Mouse (Mus musculus) 3T3-L1 (cell line): ENCODE results near the gene Chchd6.

Experiments
- DNase-seq: peaks from one replicate; pipeline ENCODE4 v3.0.0-alpha.2; 2015; ENCODE audit warnings: low read depth, low spot score

Chchd6 gene

DNA sequence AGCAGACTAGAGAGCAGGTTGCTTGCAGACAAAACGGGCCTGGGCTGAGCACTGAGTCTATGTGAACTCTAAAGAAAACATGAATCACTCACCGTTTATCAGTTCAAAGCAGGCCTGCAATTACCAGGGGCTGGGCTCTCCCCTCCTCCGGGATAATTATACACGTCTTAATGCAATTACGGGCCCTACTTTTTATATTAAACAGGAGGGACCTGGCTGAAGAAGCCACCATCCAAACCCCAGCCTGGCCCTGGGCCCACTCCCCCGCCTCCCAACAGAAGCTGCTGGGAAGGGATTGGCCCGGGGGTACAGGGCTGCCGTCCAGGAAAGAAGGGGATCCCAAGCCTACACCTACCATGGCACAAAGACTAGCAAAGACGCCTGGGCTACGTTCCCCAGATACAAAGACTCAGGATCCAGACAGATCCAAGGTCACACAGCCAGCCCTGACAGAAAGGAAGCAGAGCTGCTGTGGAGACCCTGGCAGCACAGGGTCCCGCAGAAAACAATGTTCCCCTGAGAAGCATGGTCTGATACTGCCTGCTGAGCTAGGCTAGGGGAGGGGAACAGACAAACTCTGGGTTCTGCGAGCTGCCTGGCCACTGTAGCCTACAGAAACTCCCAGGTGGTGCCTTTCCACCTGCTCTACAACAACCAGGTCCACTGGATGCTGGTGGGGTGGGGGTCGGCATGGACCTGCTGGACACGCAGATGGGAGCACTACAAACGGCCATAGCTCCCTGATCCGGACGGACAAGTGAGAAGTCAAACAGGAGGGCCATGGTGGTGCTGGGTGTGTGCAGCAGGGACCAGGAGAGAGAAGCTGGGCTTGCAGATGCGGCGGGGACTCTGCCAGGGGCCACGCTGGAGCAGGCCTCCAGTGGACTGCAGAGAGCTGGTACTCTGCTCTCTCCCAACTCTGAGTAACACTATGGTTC is 235.4 kb downstream of the Chchd6 start:
- no peak for DNase-seq

DNA sequence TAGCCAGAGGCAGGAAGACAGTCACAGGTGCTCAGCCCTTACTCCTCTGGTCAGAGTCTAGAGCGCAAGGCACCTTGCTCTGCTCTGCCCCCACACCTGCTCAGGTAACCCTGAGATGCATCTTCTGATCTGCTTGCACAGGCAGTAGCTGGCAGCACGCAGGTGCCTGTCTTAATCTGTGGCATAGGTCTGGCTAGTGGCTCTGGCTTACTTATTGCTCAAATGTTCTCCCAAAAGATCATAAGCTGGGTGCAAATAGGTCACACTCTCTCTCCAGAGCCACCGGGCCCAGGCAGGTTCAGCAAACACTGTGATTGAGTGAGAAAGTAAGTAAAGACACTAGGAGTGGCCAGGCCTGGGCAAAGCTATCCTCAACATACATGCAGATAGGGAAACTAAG is 236.3 kb downstream of the Chchd6 start:
- DNase-seq: no peak

DNA sequence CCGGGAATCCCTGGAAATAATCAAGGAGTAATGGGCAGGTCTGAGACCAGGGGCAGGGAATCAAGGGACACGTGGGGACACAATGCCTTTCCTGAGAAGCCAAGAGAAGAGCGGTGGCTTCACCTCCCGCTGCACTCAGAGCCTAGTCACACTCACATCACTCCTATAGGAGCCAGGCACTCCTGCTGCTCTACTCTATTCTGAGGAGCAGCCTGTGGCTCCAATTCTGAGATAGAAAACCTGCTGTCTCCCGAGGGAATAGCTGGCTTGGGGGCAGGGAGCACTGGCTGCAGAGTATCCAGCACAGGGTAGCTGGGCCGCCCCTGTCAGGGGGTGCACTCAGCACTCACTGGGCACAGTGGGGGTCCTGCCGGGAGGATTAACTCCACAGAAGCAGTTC is 239.8 kb downstream of the Chchd6 start:
- DNase-seq: no peak

DNA sequence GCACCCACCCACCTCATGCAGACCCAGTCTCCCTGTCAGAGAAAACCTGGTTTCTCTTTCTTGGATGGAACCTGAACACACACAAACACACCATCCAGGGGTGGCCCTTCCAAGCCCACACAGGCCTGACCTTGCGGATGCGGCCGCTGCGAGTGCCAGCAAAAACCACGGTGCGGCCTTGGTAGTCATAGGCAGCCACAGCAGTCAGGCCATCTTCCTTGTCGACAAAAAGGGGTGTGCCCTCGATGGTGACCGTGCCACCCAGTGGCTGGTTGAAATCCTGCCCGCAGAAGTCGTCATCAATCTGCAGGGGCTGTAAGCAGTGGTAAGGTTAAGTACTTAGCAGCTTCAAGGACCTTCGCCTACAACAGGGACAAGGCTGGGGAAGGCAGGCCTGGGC is 240.7 kb downstream of the Chchd6 start:
- peak; percentile 22 for DNase-seq

DNA sequence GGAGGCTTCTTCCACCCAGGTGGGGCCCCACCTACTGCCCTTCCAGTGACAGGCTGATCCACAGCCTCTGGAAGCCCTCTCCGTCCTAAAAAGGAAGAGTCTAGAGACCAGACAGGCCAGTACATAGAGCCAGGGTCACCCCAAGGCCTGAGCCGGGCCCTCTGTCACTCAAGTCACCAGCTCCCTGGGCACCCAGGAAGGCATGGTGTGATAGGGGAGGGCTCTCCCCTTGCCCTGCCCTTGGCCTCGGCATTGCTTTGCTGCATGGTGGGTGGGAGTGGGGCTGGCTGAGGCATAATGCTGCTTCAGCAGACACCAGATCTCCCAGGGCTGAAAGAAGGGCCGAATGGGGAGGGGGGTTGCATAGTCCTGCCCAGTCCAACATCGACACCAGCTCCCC is 241.4 kb downstream of the Chchd6 start:
- no peak for DNase-seq

DNA sequence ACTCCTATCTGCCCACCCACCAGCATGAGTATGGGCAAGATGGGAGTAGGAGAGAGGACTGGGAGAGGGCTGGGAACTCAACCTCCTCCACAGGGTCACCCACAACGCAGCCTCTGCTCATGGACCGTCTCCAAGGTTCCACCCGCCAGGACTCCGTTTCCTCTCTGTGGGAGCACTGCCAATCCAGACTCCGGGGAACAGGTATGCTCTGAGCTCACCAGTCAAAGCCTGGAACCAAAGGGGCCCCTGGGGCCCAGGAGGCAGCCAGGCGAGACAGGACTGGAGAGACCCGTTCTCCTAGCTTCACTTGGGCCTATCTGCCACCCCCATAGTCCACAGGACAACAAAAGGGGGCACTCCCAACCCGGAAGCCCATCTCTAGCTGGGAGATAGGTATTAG is 242.4 kb downstream of the Chchd6 start:
- no peak for DNase-seq

DNA sequence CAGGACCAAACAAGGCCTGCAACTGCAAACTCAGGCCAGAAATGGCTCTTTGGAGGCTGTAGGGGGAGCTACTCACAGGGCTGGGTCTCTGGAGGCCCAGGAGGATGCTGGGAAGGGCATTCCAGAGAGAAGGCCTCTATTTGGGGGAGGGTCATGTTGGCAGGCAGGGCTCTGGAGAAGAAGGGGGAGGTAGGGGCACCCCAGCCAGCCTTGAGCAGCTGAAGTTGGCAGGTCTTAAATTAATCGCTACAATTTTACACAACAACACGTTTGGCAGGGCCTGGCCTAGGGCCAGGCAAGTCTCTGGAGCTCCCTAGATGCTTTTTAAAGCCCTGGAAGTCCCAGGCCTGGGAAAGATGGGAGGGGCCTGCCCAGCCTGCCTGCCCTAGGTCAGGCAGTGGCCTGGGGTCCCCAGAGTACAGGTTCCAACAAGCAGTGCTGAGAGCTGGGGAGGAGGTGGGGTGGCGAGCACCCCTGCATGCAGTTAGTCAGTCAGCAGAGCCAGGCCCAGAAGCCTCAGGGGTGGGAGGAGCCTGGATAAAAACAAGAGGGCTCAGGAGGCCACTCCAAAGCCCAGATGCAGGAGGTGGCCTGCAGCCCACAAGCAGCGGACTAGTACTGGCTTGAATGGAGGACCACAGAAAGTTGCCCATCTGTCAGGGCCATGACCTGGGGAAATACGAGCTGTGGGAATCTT is 243.9 kb downstream of the Chchd6 start:
- DNase-seq: peak; percentile 82

DNA sequence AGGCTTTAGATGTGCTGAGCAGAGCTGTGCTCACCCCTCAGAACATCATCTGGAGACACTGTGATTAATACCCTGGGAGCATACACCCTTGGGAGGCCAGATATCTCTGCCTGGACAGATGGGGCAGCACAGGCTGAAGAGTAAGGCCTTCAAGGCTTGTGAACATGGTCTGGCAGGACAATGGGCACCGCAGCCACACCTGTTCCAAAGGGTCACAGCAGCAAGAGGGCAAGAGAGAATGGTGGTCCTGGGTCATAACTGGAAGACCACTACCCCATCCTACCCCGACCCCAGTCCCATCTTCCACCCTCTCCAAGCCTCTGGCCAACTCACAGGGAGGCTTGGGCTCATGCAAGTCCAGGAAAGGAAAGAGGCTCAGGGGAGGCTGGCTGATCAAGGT is 244.9 kb downstream of the Chchd6 start:
- no peak for DNase-seq

DNA sequence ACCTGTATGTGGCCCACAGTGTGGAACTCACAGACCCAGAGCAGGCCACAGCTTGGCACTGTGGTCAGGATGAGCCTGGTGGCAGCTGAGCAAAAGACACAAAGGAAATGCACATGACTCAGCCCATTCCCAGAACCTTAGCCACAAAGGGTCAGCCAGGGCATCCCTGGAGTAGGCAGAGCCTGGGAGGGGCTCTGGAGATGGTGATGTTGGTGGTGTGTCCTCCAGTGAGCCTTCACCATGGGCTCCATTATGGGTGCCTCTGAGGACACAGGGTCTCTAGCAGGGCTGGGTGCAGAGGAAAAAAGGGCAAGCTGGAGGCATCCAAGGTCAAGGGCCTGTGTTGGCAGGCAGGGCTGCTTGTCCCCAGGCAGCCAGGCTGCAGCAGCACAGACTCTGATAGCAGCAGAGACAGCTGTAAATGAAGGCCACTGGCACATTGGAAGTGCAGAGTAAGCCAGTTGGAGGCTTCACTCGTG is 245.4 kb downstream of the Chchd6 start:
- peak; percentile 91 for DNase-seq

DNA sequence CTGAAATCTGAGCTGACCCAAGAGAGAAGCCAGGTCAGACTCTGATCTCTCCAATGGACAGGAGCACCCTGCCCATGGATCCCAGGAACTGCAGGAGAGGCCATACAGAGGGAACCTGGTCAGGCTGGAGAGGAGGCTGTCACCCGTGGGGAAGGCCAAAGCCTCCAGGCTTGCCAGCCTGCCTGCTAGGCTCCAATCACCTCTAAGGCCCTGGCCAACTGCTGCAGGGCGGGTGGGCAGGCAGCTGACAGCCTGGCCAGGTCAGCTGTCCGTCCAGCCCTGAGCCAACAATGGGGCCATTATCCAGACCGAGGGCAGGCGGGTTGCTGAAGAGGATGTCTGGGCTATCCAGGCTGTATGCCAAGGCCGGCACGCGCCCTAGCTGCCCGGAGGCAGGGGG is 247.1 kb downstream of the Chchd6 start:
- peak; percentile 29 for DNase-seq

DNA sequence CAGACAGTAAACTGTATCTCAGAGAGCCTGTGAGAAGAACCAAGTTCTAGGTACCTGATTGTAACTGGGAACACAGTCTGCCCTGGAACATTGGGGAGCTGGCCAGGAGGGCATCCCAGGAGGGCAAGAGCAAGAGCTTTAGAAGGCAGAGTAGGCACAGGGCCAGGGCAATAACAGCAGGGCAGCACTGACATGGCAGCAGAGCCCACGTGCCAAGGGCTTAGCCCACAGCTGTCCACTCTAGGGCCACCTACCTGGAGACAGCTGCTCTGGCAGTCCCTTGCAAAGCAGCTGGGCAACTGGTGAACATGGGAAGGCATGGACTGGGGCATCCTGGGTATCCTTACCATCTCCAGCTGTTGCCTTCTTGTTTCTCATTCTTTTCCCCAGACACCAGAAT is 247.7 kb downstream of the Chchd6 start:
- no peak for DNase-seq

DNA sequence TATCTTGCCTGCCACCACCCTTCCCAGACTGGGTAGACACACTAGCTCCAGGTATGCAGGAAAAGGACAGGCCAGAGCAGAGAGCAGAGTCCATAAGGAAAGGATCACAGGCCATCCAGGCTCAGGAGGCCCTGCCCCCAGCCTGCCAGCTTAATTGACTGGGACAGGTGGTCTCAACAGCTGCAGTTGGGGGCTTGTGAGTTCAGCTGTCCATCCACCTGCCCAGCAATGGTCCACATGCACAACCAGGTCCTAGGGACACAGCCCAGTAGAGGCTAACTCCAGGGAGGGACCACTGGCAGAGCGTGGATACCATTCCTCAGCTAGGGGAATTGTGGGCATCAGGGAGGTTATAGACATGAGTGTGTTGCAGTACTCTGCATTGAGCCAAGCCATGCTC is 249.6 kb downstream of the Chchd6 start:
- DNase-seq: no peak

DNA sequence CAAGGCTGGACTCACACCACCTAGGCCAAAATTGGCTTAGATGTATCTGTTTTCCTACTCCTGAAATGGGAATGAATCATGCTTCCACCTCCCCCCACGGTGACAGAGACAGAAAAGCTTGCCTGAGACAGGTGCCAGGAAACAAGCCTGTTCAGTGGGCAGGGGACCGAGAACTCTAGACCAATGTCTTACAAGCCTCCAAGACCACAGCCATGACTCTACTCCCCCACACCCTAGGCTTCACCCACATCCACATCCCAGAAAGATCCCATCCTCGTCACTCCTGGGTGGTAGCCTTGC is 250.0 kb downstream of the Chchd6 start:
- no peak for DNase-seq

DNA sequence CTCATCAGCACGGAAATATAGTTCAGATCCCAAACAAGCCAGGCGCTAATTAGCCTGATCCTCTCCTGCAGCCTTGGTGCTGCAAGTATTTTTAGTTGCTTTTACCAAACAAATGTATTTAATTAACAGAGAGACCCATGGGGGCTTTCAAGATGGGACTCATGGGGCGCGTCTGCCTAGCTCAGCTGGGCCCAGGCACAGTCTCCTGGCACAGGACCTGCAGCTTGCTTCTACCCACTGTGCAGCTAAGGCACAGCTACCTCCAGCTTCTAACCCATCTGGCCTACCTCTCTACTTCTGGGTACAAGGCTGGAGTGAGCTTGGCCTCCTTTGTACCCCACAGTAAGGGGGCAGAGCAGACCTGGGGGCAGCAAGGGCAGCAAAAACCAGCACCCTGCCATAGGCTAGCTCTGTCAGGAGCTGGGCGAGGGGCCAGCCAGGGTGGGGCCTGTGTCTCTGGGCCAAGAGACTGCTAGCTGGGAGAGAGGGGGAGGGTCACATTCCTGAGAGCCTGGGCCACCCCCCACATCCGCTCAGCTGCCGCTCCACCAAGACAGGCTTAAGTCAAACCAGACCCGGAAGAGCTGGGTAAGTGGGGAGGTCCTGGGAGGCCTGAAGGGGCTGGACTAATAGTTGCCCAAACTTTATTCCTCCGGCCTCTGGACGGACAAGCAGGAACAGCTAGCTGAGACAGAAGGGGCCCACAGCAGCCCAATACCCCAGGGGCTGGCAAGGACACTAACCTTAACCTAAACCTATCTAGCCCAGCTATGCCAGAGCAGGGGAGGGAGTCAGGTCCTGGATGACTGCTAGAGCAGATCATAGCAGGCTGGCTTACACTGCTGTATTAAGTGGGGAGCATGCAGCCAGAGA is 250.6 kb downstream of the Chchd6 start:
- peak; percentile 99 for DNase-seq

DNA sequence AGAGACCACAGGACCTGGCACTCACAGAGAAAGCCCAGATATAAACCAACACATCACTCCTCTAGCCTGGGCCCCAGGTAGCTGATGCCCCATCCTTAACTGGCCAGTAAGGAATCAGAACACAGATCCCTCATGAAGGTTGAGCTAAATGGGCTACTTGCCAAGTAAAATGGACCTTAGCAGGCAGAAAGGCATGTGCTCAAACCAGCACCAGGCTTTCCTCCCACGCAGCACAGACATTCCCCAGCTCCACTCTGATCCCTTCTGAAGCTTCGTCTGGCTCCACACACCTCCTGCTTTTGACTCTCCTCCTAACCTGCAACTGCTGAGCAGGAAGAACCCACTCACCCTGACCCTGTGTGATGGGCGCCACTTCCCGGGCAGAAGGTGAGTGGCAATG is 253.5 kb downstream of the Chchd6 start:
- peak; percentile 40 for DNase-seq

DNA sequence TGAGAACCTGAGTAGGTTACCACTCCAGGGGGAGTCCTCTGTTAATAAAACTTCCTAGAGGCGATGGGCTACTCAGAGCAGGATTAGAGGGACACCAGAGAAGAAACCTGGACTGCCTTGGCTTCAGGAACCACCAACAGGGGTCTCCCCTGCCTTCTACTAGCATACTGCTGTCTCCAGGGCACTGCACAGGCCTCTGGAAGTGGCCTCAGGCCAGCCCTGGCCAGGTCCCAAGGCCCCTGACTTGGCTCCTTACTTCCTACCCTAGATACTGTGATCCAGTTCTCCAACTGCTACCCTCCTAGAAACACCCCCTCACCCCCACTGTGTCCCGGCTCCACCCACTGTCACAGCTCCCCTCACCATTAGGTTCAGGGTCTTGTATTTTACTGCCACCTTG is 256.0 kb downstream of the Chchd6 start:
- DNase-seq: peak; percentile 29

DNA sequence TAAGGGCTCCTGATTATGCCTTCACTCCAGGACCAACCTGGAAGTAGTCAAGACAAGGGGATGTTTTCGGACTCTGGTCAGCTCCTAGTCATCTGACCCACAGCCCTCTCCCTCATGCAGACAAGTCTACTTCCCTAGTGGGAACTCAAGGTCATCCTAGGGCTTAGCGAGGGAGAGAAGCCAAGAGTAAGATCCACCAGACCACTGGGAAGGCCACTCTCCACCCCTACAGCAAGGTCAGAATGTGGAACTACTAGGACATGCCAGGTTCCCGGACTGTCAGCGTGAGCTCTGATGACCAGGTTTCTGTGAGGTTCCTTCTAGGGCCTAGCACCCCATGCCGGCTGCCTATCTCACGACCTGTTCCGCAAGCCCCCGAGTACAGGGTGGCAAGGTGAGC is 256.7 kb downstream of the Chchd6 start:
- DNase-seq: no peak

DNA sequence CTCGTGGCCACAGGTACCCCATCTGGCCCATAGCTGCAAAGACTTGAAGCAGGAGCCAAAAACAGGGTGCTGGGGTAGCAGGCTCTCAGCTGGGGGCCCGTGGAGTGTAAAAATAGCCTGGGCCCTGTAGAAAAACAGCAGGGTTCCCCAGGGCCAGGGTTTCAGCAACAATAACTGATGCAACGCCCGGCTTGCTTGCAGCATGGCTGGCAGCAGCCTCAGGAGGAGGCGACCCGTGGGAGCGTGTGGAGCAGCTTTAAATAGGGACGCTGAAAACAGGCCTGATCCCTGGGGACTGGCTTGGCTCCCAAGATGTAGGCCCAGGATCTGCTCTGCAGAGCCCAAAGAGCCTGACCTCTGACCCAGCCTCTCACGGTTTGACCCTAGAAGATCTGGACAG is 257.9 kb downstream of the Chchd6 start:
- no peak for DNase-seq

DNA sequence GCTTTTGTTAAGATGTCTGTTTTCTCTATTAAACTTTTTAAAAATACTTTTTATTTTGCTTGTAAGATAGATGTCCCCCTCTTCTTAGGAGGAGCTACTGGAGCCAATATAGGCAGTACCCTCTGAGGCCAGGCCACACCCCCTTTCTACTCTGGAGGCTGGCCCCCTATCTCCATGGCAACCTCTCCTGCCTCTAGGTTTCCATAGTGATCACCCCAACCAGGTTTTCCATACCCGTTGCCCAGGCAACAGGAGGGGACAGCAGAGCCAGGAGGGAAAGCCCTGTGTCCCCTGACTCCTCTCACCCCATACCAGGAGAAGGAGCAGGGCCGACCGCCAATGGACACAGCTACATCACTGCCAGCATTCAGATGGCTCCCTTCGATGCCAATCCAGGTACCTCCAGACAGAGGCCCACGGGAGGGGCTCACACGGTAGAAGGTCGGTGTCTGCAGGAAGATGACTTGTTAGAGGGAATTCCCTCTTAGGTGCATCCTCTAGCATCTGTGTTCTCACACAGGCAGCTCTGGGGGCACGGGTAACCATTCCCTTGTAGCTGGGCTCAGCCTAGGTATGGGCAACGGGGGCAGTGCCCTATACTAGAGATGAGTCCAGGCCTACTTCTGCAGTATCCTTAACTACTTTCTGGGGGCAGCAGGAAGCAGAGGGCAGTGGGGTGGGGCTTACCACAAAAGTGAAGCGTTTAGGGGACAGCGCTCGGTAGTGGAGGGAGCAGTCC is 261.3 kb downstream of the Chchd6 start:
- DNase-seq: no peak
